Mouse (Mus musculus): Measurements from ENCODE around the gene Pdhx. TPM values are rescaled to one million over a fixed set of nuclear protein-coding genes. Genes with fewer than 3 reads are reported as not detected.

Pdhx gene
- 4.8 and 4.9 TPM in 2 replicates for polyA plus RNA-seq (2012; rRNA removed)

- Histone ChIP-seq H3K27me3 (ENCODE audit: control insufficient read depth, insufficient read depth, low read length) (no peaks in the 10 kb centered on the region), H3K36me3 (ENCODE audit: control insufficient read depth, insufficient read depth, low read length) (no peaks in the 10 kb centered on the region), H3K4me1 (ENCODE audit: control insufficient read depth, insufficient read depth, insufficient read length, low read length) (no peaks in the 10 kb centered on the region), H3K27ac (ENCODE audit: insufficient read depth, low read depth, low read length) (peak within 1 kb of the TSS; percentile 36), H3K4me3 (ENCODE audit: low read depth, low read length) (peak within 1 kb of the TSS; percentile 87)
- TF ChIP-seq CTCF (IDR thresholded peaks at IDR 0.05; ENCODE audit: extremely low read depth, insufficient read length, insufficient replicate concordance, low read depth, low read length) (no peak), POLR2A (IDR thresholded peaks at IDR 0.05; ENCODE audit: low read depth, low read length) (peak; percentile 83)
- WGBS, result 1% methylated on average over 55 of the region's 55 CpGs
Measured at GRCm38 (mm10) chr2:103073219-103073982, at the start of gene Pdhx, which contains the start of gene Apip. Gene Pdhx, minus strand, starts transcription at chr2:103073513. Gene Apip, plus strand, starts transcription at chr2:103073675.

GRCm38 (mm10) chr2:103119197-103119854, 46.0 kb upstream of the Pdhx start:
- no peaks in the 10 kb centered on the region for H3K27me3 ChIP-seq (ENCODE audit: control insufficient read depth, insufficient read depth, low read length)
- H3K27ac ChIP-seq (ENCODE audit: insufficient read depth, low read depth, low read length), result no peak overlapping the region
- WGBS, result 29% methylated on average over 7 of the region's 7 CpGs
- TF ChIP-seq POLR2A (IDR thresholded peaks at IDR 0.05; ENCODE audit: low read depth, low read length) (no peak), CTCF (IDR thresholded peaks at IDR 0.05; ENCODE audit: extremely low read depth, insufficient read length, insufficient replicate concordance, low read depth, low read length) (no peak)
- peaks cover 3% of the 10 kb centered on the region; the same call in 1 of the 2 replicates for H3K4me1 ChIP-seq (ENCODE audit: control insufficient read depth, insufficient read depth, insufficient read length, low read length)
- H3K36me3 ChIP-seq (ENCODE audit: control insufficient read depth, insufficient read depth, low read length), result no peaks in the 10 kb centered on the region
- H3K4me3 ChIP-seq (ENCODE audit: low read depth, low read length), result no peak overlapping the region

GRCm38 (mm10) chr2:103118324-103119196, 45.2 kb upstream of the Pdhx start:
- Histone ChIP-seq H3K36me3 (ENCODE audit: control insufficient read depth, insufficient read depth, low read length) (no peaks in the 10 kb centered on the region), H3K27ac (ENCODE audit: insufficient read depth, low read depth, low read length) (no peak overlapping the region), H3K4me3 (ENCODE audit: low read depth, low read length) (no peak overlapping the region), H3K4me1 (ENCODE audit: control insufficient read depth, insufficient read depth, insufficient read length, low read length) (peaks cover 3% of the 10 kb centered on the region; the same call in 1 of the 2 replicates), H3K27me3 (ENCODE audit: control insufficient read depth, insufficient read depth, low read length) (no peaks in the 10 kb centered on the region)
- TF ChIP-seq CTCF (IDR thresholded peaks at IDR 0.05; ENCODE audit: extremely low read depth, insufficient read length, insufficient replicate concordance, low read depth, low read length), result no peak
- no peak for TF ChIP-seq POLR2A (IDR thresholded peaks at IDR 0.05; ENCODE audit: low read depth, low read length)
- WGBS, result 56% methylated on average over 6 of the region's 6 CpGs

GRCm38 (mm10) chr2:103117212-103117611, 43.9 kb upstream of the Pdhx start:
- Histone ChIP-seq H3K27ac (ENCODE audit: insufficient read depth, low read depth, low read length) (no peak overlapping the region), H3K27me3 (ENCODE audit: control insufficient read depth, insufficient read depth, low read length) (no peaks in the 10 kb centered on the region), H3K4me1 (ENCODE audit: control insufficient read depth, insufficient read depth, insufficient read length, low read length) (peaks cover 3% of the 10 kb centered on the region; the same call in 1 of the 2 replicates), H3K36me3 (ENCODE audit: control insufficient read depth, insufficient read depth, low read length) (no peaks in the 10 kb centered on the region), H3K4me3 (ENCODE audit: low read depth, low read length) (no peak overlapping the region)
- 23% methylated on average over 5 of the region's 5 CpGs for WGBS
- no peak for TF ChIP-seq CTCF (IDR thresholded peaks at IDR 0.05; ENCODE audit: extremely low read depth, insufficient read length, insufficient replicate concordance, low read depth, low read length)
- TF ChIP-seq POLR2A (IDR thresholded peaks at IDR 0.05; ENCODE audit: low read depth, low read length), result no peak

- 78% methylated on average over 8 of the region's 8 CpGs for WGBS
- no peaks in the 10 kb centered on the region for H3K36me3 ChIP-seq (ENCODE audit: control insufficient read depth, insufficient read depth, low read length)
- no peaks in the 10 kb centered on the region for H3K27me3 ChIP-seq (ENCODE audit: control insufficient read depth, insufficient read depth, low read length)
- no peak for TF ChIP-seq POLR2A (IDR thresholded peaks at IDR 0.05; ENCODE audit: low read depth, low read length)
- no peak for TF ChIP-seq CTCF (IDR thresholded peaks at IDR 0.05; ENCODE audit: extremely low read depth, insufficient read length, insufficient replicate concordance, low read depth, low read length)
- H3K4me1 ChIP-seq (ENCODE audit: control insufficient read depth, insufficient read depth, insufficient read length, low read length), result no peaks in the 10 kb centered on the region
- no peak overlapping the region for H3K4me3 ChIP-seq (ENCODE audit: low read depth, low read length)
- H3K27ac ChIP-seq (ENCODE audit: insufficient read depth, low read depth, low read length), result no peak overlapping the region
Measured at GRCm38 (mm10) chr2:103111669-103112068, 38.4 kb upstream of the Pdhx start.

GRCm38 (mm10) chr2:103106172-103106571, 32.9 kb upstream of the Pdhx start:
- 61% methylated on average over 2 of the region's 2 CpGs for WGBS
- no peaks in the 10 kb centered on the region for H3K36me3 ChIP-seq (ENCODE audit: control insufficient read depth, insufficient read depth, low read length)
- H3K27me3 ChIP-seq (ENCODE audit: control insufficient read depth, insufficient read depth, low read length), result no peaks in the 10 kb centered on the region
- no peaks in the 10 kb centered on the region for H3K4me1 ChIP-seq (ENCODE audit: control insufficient read depth, insufficient read depth, insufficient read length, low read length)
- H3K27ac ChIP-seq (ENCODE audit: insufficient read depth, low read depth, low read length), result no peak overlapping the region
- TF ChIP-seq CTCF (IDR thresholded peaks at IDR 0.05; ENCODE audit: extremely low read depth, insufficient read length, insufficient replicate concordance, low read depth, low read length), result no peak
- TF ChIP-seq POLR2A (IDR thresholded peaks at IDR 0.05; ENCODE audit: low read depth, low read length), result no peak
- no peak overlapping the region for H3K4me3 ChIP-seq (ENCODE audit: low read depth, low read length)

Measured in small intestine, adult 2 months (tissue).